Mouse (Mus musculus): Measurements from ENCODE around the gene Ythdf1. TPM values are rescaled to one million over a fixed set of nuclear protein-coding genes. Genes with fewer than 3 reads are reported as not detected.

Ythdf1 gene
- total RNA-seq (2021): 10 to 100 TPM; 44.8 to 55.9 TPM
- long read RNA-seq, experiment 1, transcript Ythdf1-201 (5 exons, 3,184 nt): major isoform, 32 of 55 reads
- long read RNA-seq, experiment 1, partial matches to known transcripts: 20 of 55 reads
- long read RNA-seq, experiment 1, other reads (novel, unspliced or antisense): 3 of 55 reads
- long read RNA-seq, experiment 2, transcript Ythdf1-201 (5 exons, 3,184 nt): major isoform, 31 of 47 reads
- long read RNA-seq, experiment 2, partial matches to known transcripts: 7 of 47 reads
- long read RNA-seq, experiment 2, other reads (novel, unspliced or antisense): 9 of 47 reads

- peak; percentile 99 for DNase-seq
These were observed at the start of gene Ythdf1 for GRCm38 (mm10) chr2:180920810-180921400. Gene Ythdf1 (minus strand): TSS chr2:180920949.

- peak; percentile 96 for DNase-seq
These were observed 46.4 kb upstream of the Ythdf1 start, which contains the start of gene Arfgap1 for GRCm38 (mm10) chr2:180967010-180967763. Gene Arfgap1 (plus strand): TSS chr2:180967225.

GRCm38 (mm10) chr2:180966092-180966882 lies 45.5 kb upstream of the Ythdf1 start:
- DNase-seq: no peak

GRCm38 (mm10) chr2:180963956-180964355 lies 43.2 kb upstream of the Ythdf1 start:
- peak; percentile 87 for DNase-seq

- no peak for DNase-seq
These were observed 42.0 kb upstream of the Ythdf1 start for GRCm38 (mm10) chr2:180962616-180963308.

- DNase-seq: no peak
These were observed 39.4 kb upstream of the Ythdf1 start for GRCm38 (mm10) chr2:180960187-180960586.

- DNase-seq: no peak
These were observed 38.9 kb upstream of the Ythdf1 start for GRCm38 (mm10) chr2:180959605-180960004.

GRCm38 (mm10) chr2:180954061-180955047 lies 33.6 kb upstream of the Ythdf1 start, which contains the start of gene Nkain4:
Gene Nkain4 (minus strand): TSS chr2:180954699.
- peak; percentile 32 for DNase-seq

GRCm38 (mm10) chr2:180953638-180954037 lies 32.9 kb upstream of the Ythdf1 start:
- DNase-seq: no peak

GRCm38 (mm10) chr2:180952731-180953171 lies 32.0 kb upstream of the Ythdf1 start:
- DNase-seq: no peak

- DNase-seq: no peak
These were observed 29.2 kb upstream of the Ythdf1 start for GRCm38 (mm10) chr2:180949947-180950346.

GRCm38 (mm10) chr2:180941869-180942268 lies 21.1 kb upstream of the Ythdf1 start:
- no peak for DNase-seq

- DNase-seq: no peak
These were observed 19.4 kb upstream of the Ythdf1 start for GRCm38 (mm10) chr2:180940187-180940586.

GRCm38 (mm10) chr2:180932418-180932817 lies 11.7 kb upstream of the Ythdf1 start:
- DNase-seq: no peak

- no peak for DNase-seq
These were observed 8.0 kb upstream of the Ythdf1 start, which contains the start of gene Birc7 for GRCm38 (mm10) chr2:180928723-180929122. Gene Birc7 (plus strand): TSS chr2:180929023.

- DNase-seq: peak; percentile 84
These were observed 4.4 kb upstream of the Ythdf1 start for GRCm38 (mm10) chr2:180925176-180925575.

GRCm38 (mm10) chr2:180922739-180923138 lies 2.0 kb upstream of the Ythdf1 start:
- peak; percentile 17 for DNase-seq

- DNase-seq: peak; percentile 50
These were observed 588 bp downstream of the Ythdf1 start for GRCm38 (mm10) chr2:180919913-180920809.

- no peak for DNase-seq
These were observed 4.8 kb downstream of the Ythdf1 start for GRCm38 (mm10) chr2:180915886-180916433.
